Mouse (Mus musculus) lung, postnatal 0 days (tissue): ENCODE measurements around the gene Hist2h4. TPM values are rescaled to one million over a fixed set of nuclear protein-coding genes. Genes with fewer than 3 reads are reported as not detected.
"Not testable (repeated sequence)": the region's sequence is repeated elsewhere in the genome, so short reads cannot be mapped to it uniquely, and the experiment has no call there.

ENCODE experiments used
- ATAC-seq: fragments of 200-750 bp; cut with Nextera tagmentation; 2 replicates; pipeline ENCODE4 v1.8.0; 2017; ENCODE audit warnings: moderate library complexity
- DNase-seq: peaks from one replicate; pipeline ENCODE4 v3.0.0-alpha.2; 2016; ENCODE audit warnings: low spot score
- H3K27ac ChIP-seq: fragments of 300-500 bp; sonication (generic); 2 replicates; pipeline ENCODE4 v1.5.1; 2014; ENCODE audit warnings: antibody characterized with exemption, mild to moderate bottlenecking, low read length, mixed read lengths
- H3K27me3 ChIP-seq: fragments of 300-500 bp; sonication (generic); replicated peaks from 2 replicates; pipeline ENCODE4 v1.6.1; 2014; ENCODE audit warnings: low read length, mixed read lengths; ENCODE audit not compliant: insufficient read depth
- H3K36me3 ChIP-seq: fragments of 300-500 bp; sonication (generic); 2 replicates; pipeline ENCODE4 v1.6.1; 2014; ENCODE audit warnings: low read length, mixed read lengths; ENCODE audit not compliant: insufficient read depth
- H3K4me1 ChIP-seq: fragments of 300-500 bp; sonication (generic); 2 replicates; pipeline ENCODE4 v1.6.1; 2014; ENCODE audit warnings: antibody characterized with exemption, low read depth, low read length, mixed read lengths; ENCODE audit not compliant: insufficient read depth
- H3K4me2 ChIP-seq: fragments of 300-500 bp; sonication (generic); replicated peaks from 2 replicates; pipeline ENCODE4 v1.6.1; 2014; ENCODE audit warnings: low read depth, mild to moderate bottlenecking, low read length, moderate library complexity, mixed read lengths
- H3K4me3 ChIP-seq: fragments of 300-500 bp; sonication (generic); 2 replicates; pipeline ENCODE4 v1.5.1; 2014; ENCODE audit warnings: low read depth, low read length
- H3K9ac ChIP-seq: fragments of 300-500 bp; sonication (generic); replicated peaks from 2 replicates; pipeline ENCODE4 v1.6.1; 2014; ENCODE audit warnings: low read depth, mild to moderate bottlenecking
- H3K9me3 ChIP-seq: fragments of 300-500 bp; sonication (generic); 2 replicates; pipeline ENCODE4 v1.6.1; 2016; ENCODE audit warnings: low read length, mixed read lengths
- CTCF ChIP-seq: IDR thresholded peaks from 2 replicates; pipeline ENCODE4 v1.5.1; 2016; ENCODE audit warnings: antibody characterized with exemption, mild to moderate bottlenecking
- EP300 ChIP-seq: IDR thresholded peaks from 2 replicates; pipeline ENCODE4 v1.6.1; 2016; ENCODE audit warnings: antibody characterized with exemption, mild to moderate bottlenecking, control low read depth
- WGBS: fragments of 180-500 bp; shearing (Covaris S2); extraction: QIAGEN DNeasy Blood & Tissue Kit; methylation state at CpG from one replicate; pipeline ENCODE4 v1.1.7; 2014; 5-methylcytosine and 5-hydroxymethylcytosine counted together
- polyA plus RNA-seq: library from polyadenylated mRNA; unstranded; fragments of >200 nt; fragmentation: Nextera tagmentation; extraction: Ambion mirVana; gene quantifications from 2 replicates; pipeline ENCODE4 v1.2.1, GENCODE M21; 2015

Hist2h4 gene
- polyA plus RNA-seq, 1 experiment from 2014 or later, result 9.8 TPM

- Histone ChIP-seq H3K4me1 (peaks cover 11% of the 10 kb centered on the region), H3K27ac (peak within 1 kb of the TSS; percentile 57; the same call in 1 of the 2 replicates), H3K4me2 (peak within 1 kb of the TSS; percentile 44), H3K4me3 (peak within 1 kb of the TSS; percentile 28; the same call in 1 of the 2 replicates)
- not testable (repeated sequence) for H3K9ac ChIP-seq, H3K9me3 ChIP-seq, DNase-seq, H3K27me3 ChIP-seq, H3K36me3 ChIP-seq
- peak; percentile 91 for ATAC-seq
- 0% methylated on average over 7 of the region's 68 CpGs for WGBS
Measured at GRCm38 (mm10) chr3:96238954-96239793, 23.9 kb downstream of the Hist2h4 start, which contains the start of gene Hist2h3c2. Gene Hist2h3c2, minus strand, starts transcription at chr3:96239127.

- H3K4me1 ChIP-seq, result peaks cover 6% of the 10 kb centered on the region; the same call in 1 of the 2 replicates
- H3K9me3 ChIP-seq, result no peaks in the 10 kb centered on the region
- ATAC-seq (no peak), DNase-seq (no peak)
- H3K9ac ChIP-seq, result no peak overlapping the region
- H3K36me3 ChIP-seq, result no peaks in the 10 kb centered on the region
- no peak overlapping the region for H3K27ac ChIP-seq
- no peaks in the 10 kb centered on the region for H3K27me3 ChIP-seq
- 3% methylated on average over 12 of the region's 12 CpGs for WGBS
- H3K4me2 ChIP-seq, result peak overlapping the region; percentile 44; the same call in 1 of the 2 replicates
- no peak overlapping the region for H3K4me3 ChIP-seq
- no peak for TF ChIP-seq CTCF
- TF ChIP-seq EP300, result no peak
Measured at GRCm38 (mm10) chr3:96237904-96238511, 25.1 kb downstream of the Hist2h4 start.

- Histone ChIP-seq H3K36me3 (no peaks in the 10 kb centered on the region), H3K9me3 (no peaks in the 10 kb centered on the region), H3K9ac (no peak overlapping the region), H3K27ac (no peak overlapping the region), H3K4me3 (no peak overlapping the region), H3K4me2 (peak overlapping the region; percentile 44; the same call in 1 of the 2 replicates), H3K27me3 (no peaks in the 10 kb centered on the region), H3K4me1 (peaks cover 6% of the 10 kb centered on the region; the same call in 1 of the 2 replicates)
- DNase-seq (no peak), ATAC-seq (no peak)
- no peak for TF ChIP-seq CTCF
- TF ChIP-seq EP300, result no peak
- whole genome bisulfite sequencing, result 11% methylated on average over 7 of the region's 7 CpGs
Measured at GRCm38 (mm10) chr3:96237335-96237903, 25.7 kb downstream of the Hist2h4 start.

- TF ChIP-seq CTCF (no peak), EP300 (no peak)
- Histone ChIP-seq H3K4me1 (peaks cover 6% of the 10 kb centered on the region; the same call in 1 of the 2 replicates), H3K27me3 (no peaks in the 10 kb centered on the region), H3K9ac (no peak overlapping the region), H3K9me3 (no peaks in the 10 kb centered on the region), H3K4me3 (no peak overlapping the region), H3K36me3 (no peaks in the 10 kb centered on the region), H3K27ac (no peak overlapping the region), H3K4me2 (no peak overlapping the region)
- ATAC-seq, result no peak
- no peak for DNase-seq
- WGBS, result 75% methylated on average over 4 of the region's 4 CpGs
Measured at GRCm38 (mm10) chr3:96236834-96237334, 26.2 kb downstream of the Hist2h4 start.

DNA sequence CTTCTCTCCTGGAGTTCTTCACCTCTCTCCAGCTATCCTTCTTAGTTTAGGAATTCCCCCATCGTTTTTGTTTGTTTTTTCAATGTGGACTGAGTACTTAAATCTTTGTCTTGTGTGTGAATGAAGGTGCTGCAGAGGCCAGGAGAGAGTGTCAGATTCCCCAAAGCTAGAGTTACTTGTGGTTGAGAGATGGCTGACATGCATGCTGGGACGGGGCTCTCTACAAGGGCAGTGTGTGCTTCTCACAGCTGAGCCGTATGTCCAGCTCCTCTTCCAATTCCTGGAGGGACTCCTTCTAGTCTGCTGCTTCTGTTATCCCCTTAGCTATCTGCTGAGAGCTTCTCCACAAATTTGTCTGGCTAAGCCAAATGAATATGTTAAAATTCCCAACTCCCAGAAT, 27.3 kb downstream of the Hist2h4 start:
- H3K36me3 ChIP-seq, result no peaks in the 10 kb centered on the region
- no peak for TF ChIP-seq CTCF
- TF ChIP-seq EP300, result no peak
- H3K27ac ChIP-seq, result no peak overlapping the region
- no peak overlapping the region for H3K4me3 ChIP-seq
- no peaks in the 10 kb centered on the region for H3K9me3 ChIP-seq
- peaks cover 4% of the 10 kb centered on the region; the same call in 1 of the 2 replicates for H3K4me1 ChIP-seq
- DNase-seq, result no peak
- no peak overlapping the region for H3K4me2 ChIP-seq
- H3K9ac ChIP-seq, result no peak overlapping the region
- no peaks in the 10 kb centered on the region for H3K27me3 ChIP-seq
- WGBS, result 38% methylated on average over 3 of the region's 3 CpGs
- ATAC-seq, result no peak

GRCm38 (mm10) chr3:96234914-96235313, 28.2 kb downstream of the Hist2h4 start:
- H3K36me3 ChIP-seq, result no peaks in the 10 kb centered on the region
- ATAC-seq (no peak), DNase-seq (no peak)
- 93% methylated on average over 2 of the region's 2 CpGs for WGBS
- no peak overlapping the region for H3K4me3 ChIP-seq
- no peaks in the 10 kb centered on the region for H3K9me3 ChIP-seq
- H3K9ac ChIP-seq, result no peak overlapping the region
- TF ChIP-seq EP300, result no peak
- peak; percentile 26; the same call in 1 of the 2 replicates for TF ChIP-seq CTCF
- H3K4me1 ChIP-seq, result 0 out of 2 replicates have a peak, but pooled peaks cover 2% of the 10 kb centered on the region
- no peak overlapping the region for H3K27ac ChIP-seq
- H3K4me2 ChIP-seq, result no peak overlapping the region
- H3K27me3 ChIP-seq, result no peaks in the 10 kb centered on the region
